Mouse (Mus musculus): ENCODE measurements around the gene Gmeb1. TPM values are rescaled to one million over a fixed set of nuclear protein-coding genes. Genes with fewer than 3 reads are reported as not detected.

The Gmeb1 gene
- polyA plus RNA-seq, 1 experiment from 2014 or later: 34.9 TPM

DNA sequence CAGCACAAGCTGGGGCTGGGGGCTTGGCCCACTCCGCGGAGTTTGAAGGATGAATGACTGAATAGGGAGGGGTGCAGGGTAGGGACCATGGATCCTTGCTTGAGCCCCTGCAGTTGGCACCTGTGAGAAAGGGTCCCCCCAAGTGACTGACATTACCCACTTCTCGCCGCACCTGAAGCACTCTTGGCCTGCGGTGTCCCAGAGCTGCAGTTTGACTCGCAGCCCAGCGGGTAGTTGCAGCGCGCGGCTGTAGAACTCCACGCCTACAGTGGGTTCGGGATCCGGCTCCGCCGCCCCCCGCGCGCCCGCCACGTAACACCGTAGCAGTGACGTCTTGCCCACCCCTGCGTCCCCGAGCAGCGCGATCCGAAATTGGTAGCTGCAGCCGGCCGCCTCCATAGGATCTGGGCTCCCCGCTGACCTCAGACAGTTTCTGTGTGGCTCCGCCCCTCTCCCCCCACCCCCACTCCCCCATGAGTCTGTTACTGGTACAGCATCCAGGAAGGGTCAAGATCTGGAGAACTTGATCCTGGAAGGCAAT lies 41.6 kb upstream of the Gmeb1 start, which contains the start of gene Rab42:
Gene Rab42, minus strand, starts transcription at position 447 of the 541 bp plus-strand sequence.
- ATAC-seq (replicated peaks; ENCODE audit: insufficient number of reproducible peaks, low FRiP score, low TSS enrichment, low read depth): peak; percentile 68
- Histone ChIP-seq H3K4me2 (ENCODE audit: low read depth, low read length) (peak within 1 kb of the TSS; percentile 54), H3K27ac (replicated peaks; ENCODE audit: low read depth, low read length) (0 out of 2 replicates have a peak within 1 kb of the TSS, but pooled peaks have one; percentile 21)

GRCm38 (mm10) chr4:132301965-132302938 lies 40.9 kb upstream of the Gmeb1 start:
- Histone ChIP-seq H3K27ac (replicated peaks; ENCODE audit: low read depth, low read length) (no peak overlapping the region), H3K9ac (replicated peaks; ENCODE audit: low read length) (peak overlapping the region; percentile 54), H3K4me3 (ENCODE audit: low read depth, low read length) (peak overlapping the region; percentile 40)

More for the DNA sequence above, 41.6 kb upstream of the Gmeb1 start, which contains the start of gene Rab42:
- H3K9me3 ChIP-seq (replicated peaks; ENCODE audit: control insufficient read depth, low read length): no peaks in the 10 kb centered on the region
- H3K4me1 ChIP-seq (ENCODE audit: control insufficient read depth, insufficient read depth, low read length): no peaks in the 10 kb centered on the region; the same call in 1 of the 2 replicates
- DNase-seq (ENCODE audit: low spot score): peak; percentile 77
- no peaks in the 10 kb centered on the region for H3K27me3 ChIP-seq (ENCODE audit: control insufficient read depth, insufficient read depth, low read length)
- H3K4me3 ChIP-seq (ENCODE audit: low read depth, low read length): peak within 1 kb of the TSS; percentile 40
- WGBS: 2% methylated on average over 31 of the region's 31 CpGs
- H3K36me3 ChIP-seq (replicated peaks; ENCODE audit: control insufficient read depth, insufficient read depth, low read depth, low read length): no peaks in the 10 kb centered on the region
- H3K9ac ChIP-seq (replicated peaks; ENCODE audit: low read length): peak within 1 kb of the TSS; percentile 54

DNA sequence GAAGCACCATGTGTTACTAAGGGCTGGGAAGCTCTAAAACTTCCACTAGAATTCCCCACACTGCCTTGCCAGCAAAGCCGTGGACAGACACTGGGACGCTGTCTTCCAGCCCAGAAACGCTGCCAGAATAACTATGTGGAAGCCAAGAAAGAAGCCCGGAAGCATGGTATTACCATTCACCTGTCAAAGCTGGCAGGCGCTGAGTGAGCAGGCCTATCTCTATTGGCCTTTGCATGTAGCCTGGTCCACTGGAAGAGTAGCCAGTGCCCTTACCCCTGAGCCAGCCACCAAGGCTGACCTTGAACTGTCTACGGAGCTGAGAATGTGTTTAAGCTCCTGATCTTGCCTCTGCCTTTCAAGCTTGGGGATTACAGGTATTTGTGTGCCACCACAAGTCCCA lies 40.1 kb upstream of the Gmeb1 start:
- ATAC-seq (replicated peaks; ENCODE audit: insufficient number of reproducible peaks, low FRiP score, low TSS enrichment, low read depth) (no peak), DNase-seq (ENCODE audit: low spot score) (no peak)
- Histone ChIP-seq H3K9me3 (replicated peaks; ENCODE audit: control insufficient read depth, low read length) (no peaks in the 10 kb centered on the region), H3K4me3 (ENCODE audit: low read depth, low read length) (no peak overlapping the region), H3K27ac (replicated peaks; ENCODE audit: low read depth, low read length) (no peak overlapping the region), H3K4me1 (ENCODE audit: control insufficient read depth, insufficient read depth, low read length) (no peaks in the 10 kb centered on the region; the same call in 1 of the 2 replicates), H3K36me3 (replicated peaks; ENCODE audit: control insufficient read depth, insufficient read depth, low read depth, low read length) (no peaks in the 10 kb centered on the region), H3K9ac (replicated peaks; ENCODE audit: low read length) (no peak overlapping the region), H3K27me3 (ENCODE audit: control insufficient read depth, insufficient read depth, low read length) (no peaks in the 10 kb centered on the region), H3K4me2 (ENCODE audit: low read depth, low read length) (no peak overlapping the region)
- 83% methylated on average over 6 of the region's 6 CpGs for WGBS

More at GRCm38 (mm10) chr4:132301965-132302938, 40.9 kb upstream of the Gmeb1 start:
- 67% methylated on average over 16 of the region's 16 CpGs for WGBS
- Histone ChIP-seq H3K4me1 (ENCODE audit: control insufficient read depth, insufficient read depth, low read length) (no peaks in the 10 kb centered on the region; the same call in 1 of the 2 replicates), H3K27me3 (ENCODE audit: control insufficient read depth, insufficient read depth, low read length) (no peaks in the 10 kb centered on the region), H3K4me2 (ENCODE audit: low read depth, low read length) (peak overlapping the region; percentile 54), H3K9me3 (replicated peaks; ENCODE audit: control insufficient read depth, low read length) (no peaks in the 10 kb centered on the region), H3K36me3 (replicated peaks; ENCODE audit: control insufficient read depth, insufficient read depth, low read depth, low read length) (no peaks in the 10 kb centered on the region)
- ATAC-seq (replicated peaks; ENCODE audit: insufficient number of reproducible peaks, low FRiP score, low TSS enrichment, low read depth) (no peak), DNase-seq (ENCODE audit: low spot score) (no peak)

DNA sequence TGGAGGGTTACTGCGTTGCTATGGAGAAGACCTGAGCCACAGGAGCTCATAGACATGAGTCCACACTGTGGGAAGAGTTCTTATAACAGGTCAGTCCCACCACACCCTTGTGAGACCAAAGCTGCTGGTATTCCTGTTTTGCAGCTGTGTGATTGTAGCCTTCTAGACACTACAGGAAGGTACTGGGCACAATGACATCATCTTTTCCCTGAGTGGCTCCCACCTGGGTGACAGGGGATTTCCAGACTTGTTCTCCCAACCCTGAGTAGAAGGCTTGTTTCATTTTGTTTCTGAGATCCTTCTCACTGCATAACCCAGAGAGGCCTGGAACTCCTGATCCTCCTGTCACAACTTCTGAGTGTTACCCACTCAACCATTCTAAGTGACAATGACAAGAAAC lies 38.4 kb upstream of the Gmeb1 start:
- H3K36me3 ChIP-seq (replicated peaks; ENCODE audit: control insufficient read depth, insufficient read depth, low read depth, low read length): no peaks in the 10 kb centered on the region
- H3K9ac ChIP-seq (replicated peaks; ENCODE audit: low read length): no peak overlapping the region
- 92% methylated on average over 1 of the region's 1 CpGs for WGBS
- no peaks in the 10 kb centered on the region for H3K27me3 ChIP-seq (ENCODE audit: control insufficient read depth, insufficient read depth, low read length)
- no peaks in the 10 kb centered on the region; the same call in 1 of the 2 replicates for H3K4me1 ChIP-seq (ENCODE audit: control insufficient read depth, insufficient read depth, low read length)
- no peak overlapping the region for H3K4me2 ChIP-seq (ENCODE audit: low read depth, low read length)
- H3K4me3 ChIP-seq (ENCODE audit: low read depth, low read length): no peak overlapping the region
- H3K9me3 ChIP-seq (replicated peaks; ENCODE audit: control insufficient read depth, low read length): no peaks in the 10 kb centered on the region
- ATAC-seq (replicated peaks; ENCODE audit: insufficient number of reproducible peaks, low FRiP score, low TSS enrichment, low read depth) (no peak), DNase-seq (ENCODE audit: low spot score) (no peak)
- no peak overlapping the region for H3K27ac ChIP-seq (replicated peaks; ENCODE audit: low read depth, low read length)

DNA sequence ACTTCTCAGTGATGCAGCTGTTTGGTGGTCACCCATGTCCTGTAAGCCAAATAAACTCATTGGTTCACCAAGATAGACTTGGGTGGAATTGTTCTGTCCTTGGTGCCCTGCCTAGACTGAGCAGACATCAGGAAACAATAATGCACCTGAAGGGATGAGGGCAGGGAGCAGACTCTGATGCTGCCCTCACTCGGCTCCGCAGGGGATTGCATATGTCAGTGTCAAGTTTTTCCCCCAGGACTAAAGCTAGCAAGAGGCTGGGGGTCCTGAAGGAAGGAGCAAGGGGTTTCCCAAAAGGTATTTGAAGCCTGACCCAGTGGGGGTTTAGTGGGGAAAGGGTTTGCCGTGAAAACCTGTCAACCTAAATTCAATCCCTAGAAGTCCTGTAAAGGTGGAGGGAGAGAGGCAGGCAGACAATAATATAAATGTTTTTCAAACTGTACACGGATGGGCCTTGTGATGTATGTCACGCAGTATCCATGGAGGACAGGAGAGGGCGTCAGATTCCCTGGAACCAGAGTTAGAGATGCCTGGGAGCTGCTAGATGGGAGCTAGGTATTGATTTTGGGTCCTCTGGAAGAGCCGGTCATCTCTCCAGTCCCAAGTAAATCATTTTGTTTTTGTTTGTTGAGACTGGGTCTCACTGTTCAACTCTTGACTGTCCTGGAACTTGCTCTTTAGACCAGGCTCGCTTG lies 34.4 kb upstream of the Gmeb1 start:
- no peak overlapping the region for H3K4me2 ChIP-seq (ENCODE audit: low read depth, low read length)
- DNase-seq (ENCODE audit: low spot score) (peak; percentile 17), ATAC-seq (replicated peaks; ENCODE audit: insufficient number of reproducible peaks, low FRiP score, low TSS enrichment, low read depth) (no peak)
- peaks cover 4% of the 10 kb centered on the region for H3K36me3 ChIP-seq (replicated peaks; ENCODE audit: control insufficient read depth, insufficient read depth, low read depth, low read length)
- no peak overlapping the region for H3K27ac ChIP-seq (replicated peaks; ENCODE audit: low read depth, low read length)
- WGBS: 43% methylated on average over 8 of the region's 8 CpGs
- no peak overlapping the region for H3K4me3 ChIP-seq (ENCODE audit: low read depth, low read length)
- H3K27me3 ChIP-seq (ENCODE audit: control insufficient read depth, insufficient read depth, low read length): no peaks in the 10 kb centered on the region
- H3K4me1 ChIP-seq (ENCODE audit: control insufficient read depth, insufficient read depth, low read length): no peaks in the 10 kb centered on the region
- H3K9me3 ChIP-seq (replicated peaks; ENCODE audit: control insufficient read depth, low read length): no peaks in the 10 kb centered on the region
- H3K9ac ChIP-seq (replicated peaks; ENCODE audit: low read length): no peak overlapping the region

DNA sequence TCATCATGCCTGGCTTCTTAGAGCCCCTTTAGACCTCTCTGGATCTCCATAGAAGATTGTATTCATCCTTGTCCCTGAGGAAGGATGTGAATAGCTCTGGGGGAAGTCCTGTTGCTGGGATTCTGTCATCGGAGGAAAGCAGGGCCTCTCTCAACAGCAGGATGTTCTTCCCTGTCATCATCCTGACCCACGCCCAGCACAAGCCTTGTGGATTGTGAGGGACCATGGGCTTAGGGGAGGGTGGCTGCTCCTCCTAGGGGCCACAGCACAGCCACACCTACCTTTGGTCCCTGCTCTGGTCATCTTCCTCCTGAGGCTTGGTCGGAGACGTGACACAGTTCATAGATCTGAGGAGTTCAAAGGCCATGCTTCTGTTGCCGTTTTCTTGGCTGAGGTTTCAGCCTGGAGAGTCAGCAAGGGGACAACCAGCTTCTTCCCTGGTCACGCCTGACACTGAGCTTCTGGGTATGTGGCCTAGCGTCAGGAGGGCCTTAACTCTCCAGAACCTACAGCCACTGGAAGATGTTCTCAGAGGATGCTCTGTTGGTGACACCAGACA lies 32.4 kb upstream of the Gmeb1 start:
- ATAC-seq (replicated peaks; ENCODE audit: insufficient number of reproducible peaks, low FRiP score, low TSS enrichment, low read depth) (no peak), DNase-seq (ENCODE audit: low spot score) (no peak)
- Histone ChIP-seq H3K27ac (replicated peaks; ENCODE audit: low read depth, low read length) (no peak overlapping the region), H3K36me3 (replicated peaks; ENCODE audit: control insufficient read depth, insufficient read depth, low read depth, low read length) (peaks cover 4% of the 10 kb centered on the region), H3K9ac (replicated peaks; ENCODE audit: low read length) (no peak overlapping the region), H3K4me2 (ENCODE audit: low read depth, low read length) (no peak overlapping the region), H3K4me3 (ENCODE audit: low read depth, low read length) (no peak overlapping the region), H3K27me3 (ENCODE audit: control insufficient read depth, insufficient read depth, low read length) (no peaks in the 10 kb centered on the region), H3K9me3 (replicated peaks; ENCODE audit: control insufficient read depth, low read length) (no peaks in the 10 kb centered on the region), H3K4me1 (ENCODE audit: control insufficient read depth, insufficient read depth, low read length) (no peaks in the 10 kb centered on the region)
- 84% methylated on average over 7 of the region's 7 CpGs for WGBS

GRCm38 (mm10) chr4:132292988-132293387 lies 31.6 kb upstream of the Gmeb1 start:
- Histone ChIP-seq H3K36me3 (replicated peaks; ENCODE audit: control insufficient read depth, insufficient read depth, low read depth, low read length) (peaks cover 4% of the 10 kb centered on the region), H3K4me1 (ENCODE audit: control insufficient read depth, insufficient read depth, low read length) (no peaks in the 10 kb centered on the region), H3K9ac (replicated peaks; ENCODE audit: low read length) (no peak overlapping the region), H3K27ac (replicated peaks; ENCODE audit: low read depth, low read length) (no peak overlapping the region), H3K9me3 (replicated peaks; ENCODE audit: control insufficient read depth, low read length) (no peaks in the 10 kb centered on the region), H3K4me2 (ENCODE audit: low read depth, low read length) (no peak overlapping the region), H3K27me3 (ENCODE audit: control insufficient read depth, insufficient read depth, low read length) (no peaks in the 10 kb centered on the region), H3K4me3 (ENCODE audit: low read depth, low read length) (no peak overlapping the region)
- ATAC-seq (replicated peaks; ENCODE audit: insufficient number of reproducible peaks, low FRiP score, low TSS enrichment, low read depth): no peak
- whole genome bisulfite sequencing: 45% methylated on average over 4 of the region's 4 CpGs
- DNase-seq (ENCODE audit: low spot score): peak; percentile 39
